Mouse (Mus musculus): ENCODE measurements around the gene Panx1.
A peak's percentile ranks its signal among the peaks of the same experiment; 100 is the strongest.

Gene Panx1

DNA sequence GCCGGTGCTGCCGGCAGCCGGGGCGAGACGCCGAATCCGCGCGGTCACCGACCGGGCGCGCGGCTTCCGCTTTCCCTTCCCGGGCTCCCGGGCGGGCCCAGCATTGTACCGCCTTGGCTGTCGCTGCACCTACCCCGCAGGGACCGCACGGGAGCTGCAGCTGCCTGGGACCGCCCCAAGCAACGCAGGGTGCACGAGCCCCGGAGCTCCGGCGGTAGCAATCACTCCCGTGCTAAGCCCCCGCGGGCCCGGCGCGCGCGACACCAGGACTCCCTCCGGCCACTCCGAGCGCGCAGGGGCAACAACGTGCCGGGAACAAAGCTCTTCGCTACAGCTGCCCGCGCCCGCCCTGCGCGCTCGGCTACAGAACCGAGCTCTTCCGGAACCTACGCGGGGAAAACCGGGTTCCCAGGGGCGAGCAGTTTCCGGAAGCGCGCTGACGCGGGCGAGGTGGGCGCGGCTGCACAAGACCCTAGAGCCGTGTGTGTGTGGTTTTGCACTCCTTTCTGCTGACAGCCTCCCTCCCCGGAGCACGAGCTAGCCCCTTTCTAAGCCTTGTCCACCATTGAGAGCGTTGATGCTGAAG is at the start of gene Panx1:
TSS of gene Panx1 (minus strand) at position 395 of the 586 bp plus-strand sequence.
- DNase-seq (ENCODE audit: low spot score) = peak; percentile 49

DNA sequence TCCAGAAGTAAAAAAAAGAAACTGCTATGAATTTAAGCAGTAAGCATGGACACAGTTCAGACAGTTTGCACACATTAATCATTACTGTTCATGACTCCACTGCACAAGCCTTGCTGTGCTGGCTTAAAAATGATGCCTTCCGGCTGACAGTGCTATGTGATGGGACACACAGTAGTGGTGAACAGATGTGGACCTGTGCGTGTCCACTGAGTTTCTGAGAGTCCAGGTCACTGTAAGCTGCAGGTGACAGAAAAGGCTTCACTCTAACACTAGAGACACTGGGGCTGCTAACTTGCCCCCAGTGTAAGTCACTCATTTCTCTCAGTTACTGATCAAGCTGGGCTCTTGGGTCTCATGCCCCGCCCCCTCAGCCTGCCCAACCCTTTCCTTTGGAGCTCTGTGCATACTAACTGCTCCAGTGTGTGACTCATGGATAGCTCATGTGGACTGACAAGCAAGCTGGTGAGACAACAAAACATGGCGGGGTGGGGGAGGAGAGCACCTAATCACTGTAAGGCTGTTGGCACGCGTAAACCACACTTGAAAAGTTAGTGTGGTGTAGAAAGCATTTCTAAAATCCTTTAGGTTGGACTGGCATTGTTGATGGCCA is 23.5 kb upstream of the Panx1 start:
- DNase-seq (ENCODE audit: low spot score) = no peak

DNA sequence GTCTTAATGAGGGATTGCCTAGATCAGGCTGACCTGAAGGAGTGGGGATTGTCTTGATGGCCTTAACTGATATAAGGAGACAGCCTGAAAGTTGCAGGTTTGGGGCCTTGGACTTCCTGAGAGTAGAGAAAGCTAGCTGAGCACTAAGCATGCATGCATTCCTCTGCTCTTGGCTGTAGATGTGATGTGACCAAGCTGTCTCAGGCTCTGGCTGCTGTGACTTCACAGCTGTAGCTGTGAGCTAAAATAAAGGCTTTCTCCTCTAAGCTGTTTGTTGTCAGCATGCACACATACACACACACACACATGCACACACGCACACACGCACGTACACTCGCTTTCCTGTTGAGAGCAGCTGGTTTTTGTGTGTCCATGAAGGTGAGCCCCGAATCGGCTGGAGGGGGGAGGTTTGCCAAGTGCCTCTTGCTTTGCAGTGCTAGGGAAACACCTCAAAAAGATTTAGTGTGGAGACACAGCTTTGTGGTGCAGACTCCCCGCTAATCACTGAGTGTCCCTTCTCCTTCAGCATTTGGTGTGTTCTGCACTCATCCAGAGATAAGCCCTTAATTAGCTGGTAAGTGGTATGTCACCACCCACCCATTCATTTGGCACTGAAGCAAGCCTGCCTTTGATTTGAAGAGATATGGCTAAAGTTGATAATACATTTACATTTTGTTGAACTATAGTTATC is 22.9 kb upstream of the Panx1 start:
- DNase-seq (ENCODE audit: low spot score) = no peak

DNA sequence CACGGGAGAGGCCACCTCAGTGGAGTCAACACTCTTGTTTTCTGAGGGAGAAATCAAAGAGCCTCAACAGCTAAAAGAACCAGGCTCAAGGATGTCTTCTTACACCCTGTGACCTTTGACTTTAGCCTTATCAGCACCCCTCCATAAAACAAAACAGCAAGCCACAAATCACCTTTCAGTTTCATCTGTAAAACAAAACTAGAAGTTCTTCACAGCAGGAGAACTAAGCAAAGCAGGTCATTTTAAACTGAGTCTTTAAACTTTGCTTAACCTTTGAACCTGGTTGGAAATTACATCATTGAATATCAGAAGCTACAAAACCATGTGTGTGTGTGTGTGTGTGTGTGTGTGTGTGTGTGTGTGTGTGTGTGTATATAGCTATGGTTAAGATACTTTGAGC is 18.9 kb upstream of the Panx1 start:
- no peak for DNase-seq (ENCODE audit: low spot score)

DNA sequence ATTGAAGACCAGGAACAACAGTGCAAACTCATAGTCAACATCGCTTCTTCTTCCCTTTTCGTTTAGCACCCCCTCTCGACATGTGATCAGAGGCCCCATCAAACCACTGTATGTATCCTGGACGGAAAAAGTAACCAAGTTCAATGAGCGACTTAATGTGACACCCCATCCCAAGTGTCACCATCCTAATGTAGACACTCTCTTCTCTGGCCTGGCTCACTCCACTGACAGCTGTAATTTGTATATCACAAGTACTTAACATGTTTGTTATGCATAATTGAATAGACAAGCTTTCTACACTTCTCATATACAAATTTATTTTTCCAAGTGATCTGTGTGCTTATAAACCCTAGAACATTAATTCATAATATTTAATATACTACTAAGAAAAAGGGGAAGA is 15.6 kb upstream of the Panx1 start:
- DNase-seq (ENCODE audit: low spot score) = no peak

DNA sequence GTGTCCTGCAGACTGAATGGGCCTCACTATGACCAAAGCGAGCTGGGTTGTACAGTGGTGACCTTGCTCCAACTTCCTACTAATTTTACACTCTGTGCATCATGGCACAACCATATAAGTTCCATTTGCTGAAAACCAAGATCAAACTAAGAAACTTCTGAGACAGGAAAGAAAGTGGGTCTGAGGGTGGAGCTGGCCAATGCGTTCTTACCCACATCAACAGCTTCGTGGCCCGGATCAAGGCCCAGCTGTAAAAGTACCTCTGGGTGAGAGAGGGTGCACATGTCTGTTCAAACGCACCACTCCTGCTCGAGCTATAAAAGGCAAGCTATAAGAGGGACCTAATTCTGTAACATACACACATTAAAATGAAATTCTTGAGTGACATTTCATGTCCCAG is 14.7 kb upstream of the Panx1 start:
- DNase-seq (ENCODE audit: low spot score) = no peak

DNA sequence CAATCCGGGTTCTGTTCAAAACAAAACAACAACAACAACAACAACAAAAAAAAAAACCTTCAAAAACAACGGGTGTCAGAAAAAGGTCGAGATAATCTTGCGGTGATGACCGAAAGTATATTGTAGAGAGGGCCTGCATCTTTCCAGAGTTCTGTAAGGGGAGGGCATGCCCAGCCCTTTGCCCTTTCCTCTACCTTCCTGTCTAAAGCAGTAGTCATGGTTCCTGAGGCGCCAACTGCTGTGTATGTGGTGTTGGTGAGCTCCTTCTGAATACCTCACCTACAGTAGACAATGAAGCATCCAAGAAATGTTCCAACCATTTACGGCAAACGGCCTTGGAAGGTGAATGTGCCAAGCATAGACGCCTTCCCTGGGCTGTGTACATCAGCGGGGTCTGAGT is 462 bp upstream of the Panx1 start:
- no peak for DNase-seq (ENCODE audit: low spot score)

DNA sequence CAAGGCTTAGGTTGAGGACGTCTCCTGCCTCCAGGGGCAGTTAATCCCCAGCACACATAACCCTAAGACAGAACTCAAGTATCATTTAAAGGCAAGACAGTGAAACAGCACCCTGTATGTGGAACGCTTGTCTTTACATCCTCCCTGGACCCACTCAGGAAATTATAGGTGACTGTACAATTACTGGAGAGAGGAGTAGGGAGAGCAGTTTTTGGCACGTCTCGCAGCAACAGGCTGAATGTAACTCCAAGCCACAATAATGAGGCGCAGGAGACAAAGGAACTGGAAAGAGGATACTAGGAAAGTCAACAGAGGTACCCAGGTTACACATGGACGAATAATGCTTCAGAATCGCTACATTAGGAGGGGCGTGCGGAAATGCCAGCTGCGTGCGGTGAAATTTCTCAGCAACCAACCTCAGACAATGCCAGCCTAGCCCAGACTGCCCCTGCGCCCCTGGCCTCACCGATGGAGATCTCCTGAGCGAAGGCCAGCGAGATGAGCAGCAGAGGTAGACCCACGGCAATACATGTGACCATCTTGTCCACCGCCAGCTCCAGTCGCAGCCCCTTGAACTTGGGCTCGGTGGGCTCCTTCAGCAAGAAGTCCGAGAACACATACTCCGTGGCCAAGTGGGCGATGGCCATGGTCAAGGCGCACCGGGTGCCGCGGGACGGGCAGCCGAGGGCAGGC is 741 bp downstream of the Panx1 start:
- DNase-seq (ENCODE audit: low spot score) = no peak

DNA sequence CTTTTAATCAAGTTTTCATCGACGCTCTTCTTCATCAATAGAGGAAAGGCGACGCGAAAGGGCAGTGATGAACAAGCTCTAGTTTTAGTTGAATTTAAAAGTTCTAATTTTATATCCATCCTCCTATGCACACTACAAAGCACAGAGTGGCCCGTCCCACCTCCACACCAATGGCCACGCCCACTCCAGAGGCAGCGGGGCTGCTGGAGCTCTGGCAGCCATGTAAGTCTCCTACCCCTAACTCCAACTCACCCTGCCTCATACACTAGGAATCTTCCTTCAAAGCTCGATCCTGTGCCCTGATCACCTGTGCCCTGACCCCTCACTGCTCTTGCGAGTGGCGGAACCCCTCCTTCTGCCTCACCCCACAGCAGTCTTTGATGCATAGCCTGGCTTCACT is 3.7 kb downstream of the Panx1 start:
- no peak for DNase-seq (ENCODE audit: low spot score)

DNA sequence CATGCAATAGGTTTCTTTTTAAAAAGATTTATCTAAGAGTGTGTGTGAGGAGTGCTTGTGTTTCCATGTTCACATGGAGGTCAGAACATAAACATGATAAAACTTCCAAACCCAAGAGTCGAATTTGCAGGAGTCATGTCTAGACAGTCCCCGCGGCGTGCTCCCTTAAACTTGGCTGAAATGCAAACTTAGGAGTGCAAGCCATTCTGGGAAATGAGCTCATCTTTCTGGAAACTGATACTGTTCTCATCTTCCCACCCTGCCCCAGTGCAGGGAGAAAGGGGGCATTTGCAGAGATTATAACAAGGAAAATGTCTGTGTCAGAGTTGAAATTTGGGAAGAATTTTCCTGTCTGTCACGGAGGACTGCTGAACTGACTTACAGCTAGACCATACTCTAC is 5.4 kb downstream of the Panx1 start:
- DNase-seq (ENCODE audit: low spot score) = no peak

DNA sequence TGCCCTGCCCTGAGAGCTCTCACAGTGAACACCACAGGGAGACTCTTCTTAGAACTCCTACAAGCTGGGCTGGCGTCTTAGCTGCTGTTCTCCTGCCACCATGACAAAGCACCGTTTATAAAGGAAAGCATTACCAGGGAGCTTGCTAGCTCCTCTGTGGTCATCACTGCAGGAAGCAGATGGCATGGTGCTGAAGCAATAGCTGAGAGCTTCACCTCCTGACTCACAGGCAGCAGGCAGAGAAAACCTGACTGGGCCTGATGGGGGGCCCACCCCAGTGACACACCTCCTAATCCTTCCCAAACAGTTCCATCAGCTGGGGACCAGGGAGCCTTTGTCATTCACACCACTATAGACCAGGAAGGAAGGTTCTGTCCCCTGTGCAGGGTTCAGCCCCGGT is 7.6 kb downstream of the Panx1 start:
- DNase-seq (ENCODE audit: low spot score) = no peak

DNA sequence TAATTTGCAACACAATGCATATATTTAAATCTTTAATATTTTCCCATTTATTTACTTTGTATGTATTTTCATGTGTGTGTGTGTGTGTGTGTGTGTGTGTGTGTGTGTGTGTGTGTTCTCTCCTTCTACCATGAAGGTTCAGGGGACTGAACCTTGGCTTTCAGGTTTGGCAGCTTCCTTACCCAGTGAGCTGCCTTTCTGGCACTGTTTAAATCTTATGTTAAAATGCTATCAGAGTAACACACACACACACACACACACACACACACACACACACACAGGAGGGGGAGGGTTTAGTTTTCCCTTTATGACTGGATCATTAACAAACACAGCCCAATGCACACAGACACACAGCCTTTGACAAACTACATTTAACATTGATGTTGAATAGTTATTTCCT is 8.0 kb downstream of the Panx1 start:
- DNase-seq (ENCODE audit: low spot score) = no peak

DNA sequence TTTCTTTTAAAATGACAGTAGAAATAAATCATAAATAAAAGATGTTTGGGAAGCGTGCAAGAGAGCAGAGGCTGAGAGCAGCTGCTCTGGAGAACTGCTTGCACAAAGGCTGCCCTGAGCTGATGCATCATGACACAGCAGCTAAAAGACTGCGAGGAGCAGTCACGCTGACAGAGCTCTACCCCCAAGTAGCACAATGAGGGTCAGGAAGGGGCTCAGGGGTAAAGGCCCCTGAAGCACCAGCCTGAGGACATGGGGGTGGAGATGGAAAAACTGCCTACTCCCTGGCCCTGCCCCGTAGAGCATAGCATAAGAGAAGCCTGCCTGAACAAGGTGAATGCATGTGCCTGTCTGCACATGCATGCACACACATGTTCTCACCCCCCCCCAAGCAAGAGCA is 8.5 kb downstream of the Panx1 start:
- no peak for DNase-seq (ENCODE audit: low spot score)

DNA sequence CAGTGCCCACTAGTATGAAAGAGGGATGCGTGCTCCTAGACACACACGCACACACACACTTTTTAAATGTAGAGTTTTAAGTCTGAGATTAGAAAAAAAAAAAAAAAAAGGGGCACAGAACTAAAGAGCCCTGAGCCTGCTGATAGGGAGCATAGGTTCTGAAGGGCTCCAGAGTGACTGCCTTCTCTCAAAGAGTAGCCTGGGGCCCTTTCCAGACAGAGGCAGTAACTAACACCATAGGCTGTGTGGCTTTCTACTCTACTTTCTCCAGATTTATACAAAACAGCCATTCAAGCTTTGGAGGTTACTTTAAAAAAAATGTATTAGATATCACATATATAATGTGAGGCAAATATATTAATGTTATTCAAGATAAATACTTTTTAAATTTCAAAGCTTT is 8.9 kb downstream of the Panx1 start:
- DNase-seq (ENCODE audit: low spot score) = no peak

DNA sequence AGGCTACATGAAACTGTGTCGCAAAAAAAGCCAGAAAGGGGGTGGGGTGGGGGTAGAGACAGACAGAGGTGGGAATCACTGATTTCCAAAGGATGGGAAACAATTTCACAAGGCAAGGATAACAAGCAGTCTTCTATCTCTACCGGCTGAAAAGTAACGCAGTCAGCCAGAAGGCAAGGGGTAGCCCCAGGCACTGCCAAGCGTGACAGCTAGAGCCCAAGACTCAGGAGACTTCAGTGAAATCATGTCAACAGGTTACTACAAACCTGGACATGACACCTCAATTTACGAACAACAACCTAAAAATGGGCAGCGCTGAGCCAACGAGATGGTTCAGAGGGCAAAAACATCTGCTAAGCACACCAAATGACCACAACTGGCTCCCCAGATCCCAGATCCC is 9.3 kb downstream of the Panx1 start:
- DNase-seq (ENCODE audit: low spot score) = no peak

DNA sequence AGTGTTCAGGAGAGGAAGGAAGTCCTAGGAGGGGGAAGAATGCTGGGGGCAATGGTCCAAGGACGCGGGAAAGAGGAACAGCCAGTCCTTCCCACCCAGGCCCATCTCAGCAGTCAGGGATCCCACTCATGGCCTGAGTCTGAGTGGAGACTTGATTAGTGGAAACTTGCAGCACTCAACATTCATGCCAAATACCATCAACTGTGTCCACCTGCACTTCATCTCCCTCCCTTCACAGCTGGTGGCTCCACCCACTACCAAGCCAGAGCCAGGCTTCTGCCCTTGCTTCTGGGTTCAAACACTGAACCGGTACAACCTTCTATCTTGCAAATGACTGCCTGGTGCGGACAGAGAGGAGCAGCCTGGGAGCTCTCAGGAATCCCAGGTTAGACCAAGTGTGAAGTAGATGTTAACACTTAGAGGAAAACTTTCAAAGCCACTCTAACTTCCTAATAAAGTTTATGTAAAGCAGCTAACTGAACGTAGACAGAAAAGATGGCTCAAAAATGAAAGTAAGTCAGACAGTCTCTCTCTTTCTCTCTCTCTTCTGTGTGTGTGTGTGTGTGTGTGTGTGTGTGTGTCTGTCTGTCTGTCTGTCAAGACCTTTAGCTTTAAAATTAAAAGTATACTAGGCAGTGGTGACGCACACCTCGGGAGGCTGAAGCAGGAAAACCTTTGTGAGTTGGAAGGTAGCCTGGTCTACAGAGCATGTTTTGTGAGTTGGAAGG is 10.6 kb downstream of the Panx1 start:
- DNase-seq (ENCODE audit: low spot score) = no peak

DNA sequence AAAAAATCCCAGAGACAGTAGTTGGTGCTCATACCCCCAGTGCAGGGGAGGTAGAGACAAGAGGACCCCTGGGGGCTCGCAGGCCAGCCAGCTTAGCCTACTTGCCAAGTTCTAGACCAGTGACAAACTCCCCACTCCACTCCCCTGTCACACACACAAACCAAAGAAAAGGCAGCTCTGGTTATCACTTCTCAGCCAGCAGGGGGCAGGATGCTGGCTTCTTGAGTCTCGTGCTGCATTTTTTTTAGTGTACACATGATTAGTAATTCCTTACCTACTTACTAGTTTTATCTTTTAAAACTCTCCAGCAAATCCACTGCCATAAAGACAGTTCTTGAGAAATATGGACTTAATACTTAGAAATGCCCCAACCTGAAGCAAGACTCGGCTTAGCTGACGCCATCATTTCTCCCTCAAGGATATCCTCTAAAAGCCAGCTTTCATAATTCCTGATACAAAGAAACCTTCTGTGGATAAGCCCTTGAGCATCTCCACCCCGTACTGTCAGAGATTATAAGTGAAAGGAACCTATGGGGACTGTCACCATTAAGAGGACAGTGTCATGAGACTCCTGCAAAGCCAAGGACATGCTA is 11.6 kb downstream of the Panx1 start:
- DNase-seq (ENCODE audit: low spot score) = no peak

DNA sequence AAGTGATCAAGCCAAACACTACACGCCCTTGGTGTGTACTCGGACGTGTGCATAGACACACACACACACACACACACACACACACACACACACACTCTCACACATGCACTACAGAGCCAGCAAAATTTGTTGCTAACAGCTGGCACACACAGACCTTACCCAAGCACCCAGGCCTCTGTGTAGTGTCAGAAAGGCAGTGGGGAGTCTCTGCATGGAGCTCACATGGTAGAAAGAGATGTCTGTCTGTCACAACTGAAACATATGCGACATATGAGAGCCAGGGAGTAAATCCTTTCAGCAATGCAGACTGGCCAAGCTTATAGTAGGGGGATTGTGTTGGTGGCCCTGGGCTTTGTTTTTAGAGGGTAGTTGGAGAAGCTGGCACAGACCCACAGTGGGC is 12.5 kb downstream of the Panx1 start:
- DNase-seq (ENCODE audit: low spot score) = no peak

DNA sequence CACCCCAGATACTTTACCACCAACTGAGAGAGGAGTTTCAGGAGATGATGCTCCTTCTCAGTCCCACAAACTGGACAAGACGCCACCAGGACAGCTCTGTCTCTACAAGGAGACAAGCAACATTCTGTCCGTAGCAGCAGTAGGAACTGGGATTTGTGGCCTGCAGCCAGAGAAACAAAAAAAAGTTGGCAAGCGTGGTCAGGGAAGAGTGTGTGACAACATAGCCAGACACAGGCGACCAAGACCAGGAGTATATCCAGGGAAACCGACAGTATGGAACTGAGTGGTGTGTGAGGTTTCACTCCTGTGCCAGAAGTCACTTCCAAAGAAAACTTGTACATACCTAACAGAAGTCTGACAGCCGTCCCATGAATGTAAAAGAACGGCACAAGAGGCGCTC is 14.5 kb downstream of the Panx1 start:
- peak; percentile 36 for DNase-seq (ENCODE audit: low spot score)

DNA sequence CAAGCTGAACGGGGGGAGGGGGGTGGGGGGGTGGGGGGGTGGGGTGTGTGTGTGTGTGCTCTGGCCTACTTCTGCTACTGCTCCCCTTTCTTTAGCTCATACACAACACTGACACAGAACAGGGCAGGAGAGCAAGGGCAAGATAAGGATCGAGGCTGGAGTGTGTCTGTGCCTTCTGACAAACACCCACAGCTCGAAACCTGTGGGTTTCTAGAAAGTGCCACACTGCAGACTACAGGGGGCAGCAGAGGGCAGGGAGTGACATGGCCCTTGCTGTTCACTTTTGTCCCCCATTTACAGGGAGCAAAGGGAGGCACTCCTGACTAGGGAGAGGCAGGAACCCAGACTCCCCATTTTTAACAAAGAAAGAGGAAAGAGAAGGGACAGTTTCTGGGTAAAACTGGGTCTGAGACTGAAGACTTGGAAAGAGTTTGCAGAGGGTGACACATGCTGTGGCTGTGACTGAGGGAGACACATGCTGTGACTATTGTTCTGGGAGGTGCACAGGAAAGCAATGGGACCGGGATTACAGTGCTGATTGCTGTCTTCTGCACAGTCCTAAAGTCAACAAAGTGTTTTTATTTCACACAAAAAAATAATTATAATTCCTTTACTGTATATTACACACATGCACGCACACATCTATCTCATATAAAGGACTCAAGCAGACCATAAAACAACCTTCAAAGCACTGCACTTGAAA is 16.1 kb downstream of the Panx1 start:
- peak; percentile 40 for DNase-seq (ENCODE audit: low spot score)

DNA sequence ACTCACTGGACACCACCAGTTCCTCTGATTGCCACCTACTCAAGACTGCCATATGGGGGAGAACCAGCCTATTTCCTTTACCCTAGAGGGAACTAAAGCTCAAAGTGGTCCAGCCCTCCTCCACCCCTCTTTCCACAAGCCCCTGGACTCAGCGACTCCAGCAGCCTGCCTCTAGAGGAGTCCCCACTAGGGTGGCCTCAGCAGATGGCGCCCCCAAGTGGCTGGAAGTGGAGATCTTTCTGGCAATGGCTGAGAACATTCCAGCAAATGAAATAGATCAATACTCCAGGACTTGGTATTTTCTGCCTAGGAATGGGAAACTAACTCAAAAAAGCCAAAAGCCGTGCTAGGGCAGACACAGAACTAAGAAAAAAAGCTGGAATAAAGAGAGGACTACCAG is 17.6 kb downstream of the Panx1 start:
- no peak for DNase-seq (ENCODE audit: low spot score)

DNA sequence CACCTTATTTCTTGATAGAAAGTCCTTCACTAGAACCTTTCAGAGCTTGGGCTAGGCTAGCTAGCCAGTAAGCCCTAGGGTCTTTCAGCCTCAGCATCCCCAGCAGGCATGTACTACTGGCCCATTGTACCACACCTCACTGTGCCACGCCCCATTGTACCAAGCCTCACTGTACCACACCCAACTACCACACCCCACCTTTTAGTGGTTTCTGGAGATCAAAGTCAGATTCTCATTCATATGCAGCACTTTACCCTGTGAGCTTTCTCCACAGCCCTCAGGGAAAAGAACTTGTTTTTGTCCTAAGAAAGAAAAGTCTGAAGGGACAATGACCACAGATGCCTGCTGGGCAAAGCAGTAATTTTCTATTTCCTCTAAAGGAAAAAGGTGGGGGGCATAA is 22.2 kb downstream of the Panx1 start:
- no peak for DNase-seq (ENCODE audit: low spot score)

All from ovary, postnatal 14 days (tissue).